Mouse (Mus musculus) hindbrain, embryonic 14.5 days (tissue): Measurements from ENCODE around the gene Enpp7. TPM values are rescaled to one million over a fixed set of nuclear protein-coding genes. Genes with fewer than 3 reads are reported as not detected.

Experiments
- ATAC-seq: fragments of 200-750 bp; cut with Nextera tagmentation; 2 replicates; pipeline ENCODE4 v1.8.0; 2017; ENCODE audit warnings: moderate number of reproducible peaks, mild to moderate bottlenecking, moderate TSS enrichment, moderate library complexity; ENCODE audit not compliant: low FRiP score
- DNase-seq: peaks from one replicate; pipeline ENCODE4 v3.0.0-alpha.2; 2015; ENCODE audit warnings: low spot score
- H3K27ac ChIP-seq: fragments of 300-500 bp; sonication (generic); 2 replicates; pipeline ENCODE4 v1.5.1; 2014; ENCODE audit warnings: mild to moderate bottlenecking, moderate library complexity
- H3K27me3 ChIP-seq: fragments of 300-500 bp; sonication (generic); 2 replicates; pipeline ENCODE4 v1.6.1; 2014; ENCODE audit warnings: mild to moderate bottlenecking, low read length, mixed read lengths; ENCODE audit not compliant: control insufficient read depth, insufficient read depth
- H3K36me3 ChIP-seq: fragments of 300-500 bp; sonication (generic); replicated peaks from 2 replicates; pipeline ENCODE4 v1.6.1; 2014; ENCODE audit not compliant: control insufficient read depth, insufficient read depth
- H3K4me1 ChIP-seq: fragments of 300-500 bp; sonication (generic); replicated peaks from 2 replicates; pipeline ENCODE4 v1.6.1; 2014; ENCODE audit warnings: antibody characterized with exemption, low read length, mixed read lengths; ENCODE audit not compliant: control insufficient read depth, insufficient read depth
- H3K4me2 ChIP-seq: fragments of 300-500 bp; sonication (generic); replicated peaks from 2 replicates; pipeline ENCODE4 v1.6.1; 2014; ENCODE audit warnings: mild to moderate bottlenecking, moderate library complexity
- H3K4me3 ChIP-seq: fragments of 300-500 bp; sonication (generic); replicated peaks from 2 replicates; pipeline ENCODE4 v1.5.1; 2014; ENCODE audit warnings: mild to moderate bottlenecking, low read length
- H3K9ac ChIP-seq: fragments of 300-500 bp; sonication (generic); 2 replicates; pipeline ENCODE4 v1.6.1; 2014
- H3K9me3 ChIP-seq: fragments of 300-500 bp; sonication (generic); 2 replicates; pipeline ENCODE4 v1.6.1; 2016; ENCODE audit warnings: low read length; ENCODE audit not compliant: control insufficient read depth
- WGBS: fragments of 180-500 bp; shearing (Covaris S2); extraction: QIAGEN DNeasy Blood & Tissue Kit; methylation state at CpG from one replicate; pipeline ENCODE4 v1.1.7; 2014; 5-methylcytosine and 5-hydroxymethylcytosine counted together
- polyA plus RNA-seq: library from polyadenylated mRNA; unstranded; fragments of >200 nt; fragmentation: Nextera tagmentation; extraction: Ambion mirVana; gene quantifications from 2 replicates; pipeline ENCODE4 v1.2.1, GENCODE M21; 2014

Enpp7 gene
- not detected in 2 replicates for polyA plus RNA-seq

DNA sequence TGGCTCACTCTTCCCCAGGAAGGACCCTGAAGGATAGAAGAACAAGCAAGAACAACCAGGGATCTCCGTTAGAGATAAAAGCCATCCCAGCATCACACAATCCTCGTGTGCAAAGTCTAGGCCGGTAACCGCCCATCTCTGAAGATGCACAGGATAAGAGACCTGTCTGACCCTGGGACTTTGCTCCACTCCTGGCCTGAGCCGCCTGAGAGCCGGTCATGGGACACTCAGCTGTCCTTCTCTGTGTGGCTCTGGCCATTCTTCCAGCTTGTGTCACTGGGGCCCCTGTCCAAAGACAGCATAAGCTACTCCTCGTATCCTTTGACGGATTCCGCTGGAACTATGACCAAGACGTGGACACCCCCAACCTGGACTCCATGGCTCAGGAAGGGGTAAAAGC lies at the start of gene Enpp7:
Gene Enpp7 (plus strand): TSS at position 190 of the 400 bp plus-strand sequence.
- no peaks in the 10 kb centered on the region for H3K36me3 ChIP-seq
- no peak within 1 kb of the TSS for H3K27ac ChIP-seq
- H3K9ac ChIP-seq, result no peak within 1 kb of the TSS
- no peak within 1 kb of the TSS for H3K4me2 ChIP-seq
- DNase-seq, result no peak
- H3K4me3 ChIP-seq, result no peak within 1 kb of the TSS
- no peaks in the 10 kb centered on the region for H3K9me3 ChIP-seq
- no peak for ATAC-seq
- 91% methylated on average over 10 of the region's 10 CpGs for WGBS
- no peaks in the 10 kb centered on the region for H3K27me3 ChIP-seq
- 0 out of 2 replicates have a peak, but pooled peaks cover 1% of the 10 kb centered on the region for H3K4me1 ChIP-seq

DNA sequence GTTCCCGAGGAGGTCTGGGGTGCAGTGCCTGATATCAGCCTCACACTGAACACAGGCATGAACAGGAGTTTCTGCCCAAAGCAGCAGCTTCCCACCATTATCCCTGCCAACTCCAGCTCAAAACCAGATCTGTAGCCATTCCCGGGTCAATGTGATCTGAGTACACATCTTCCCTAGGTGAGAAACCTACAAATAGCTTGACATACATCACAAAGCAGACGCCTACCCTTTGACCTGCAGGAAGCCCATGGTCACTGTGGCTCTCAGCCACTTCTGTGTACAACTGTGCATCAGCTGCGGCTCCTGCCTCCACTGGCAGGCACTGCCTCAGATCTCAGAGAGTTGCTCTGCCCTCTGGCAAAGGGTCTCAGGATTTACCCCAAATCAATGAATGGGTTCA lies 48.3 kb upstream of the Enpp7 start:
- Histone ChIP-seq H3K4me1 (peaks cover 5% of the 10 kb centered on the region; the same call in 1 of the 2 replicates), H3K9me3 (no peaks in the 10 kb centered on the region), H3K36me3 (no peaks in the 10 kb centered on the region), H3K27me3 (no peaks in the 10 kb centered on the region), H3K4me2 (no peak overlapping the region), H3K9ac (no peak overlapping the region), H3K4me3 (no peak overlapping the region), H3K27ac (no peak overlapping the region)
- DNase-seq (no peak), ATAC-seq (no peak)
- 92% methylated on average over 4 of the region's 4 CpGs for WGBS

DNA sequence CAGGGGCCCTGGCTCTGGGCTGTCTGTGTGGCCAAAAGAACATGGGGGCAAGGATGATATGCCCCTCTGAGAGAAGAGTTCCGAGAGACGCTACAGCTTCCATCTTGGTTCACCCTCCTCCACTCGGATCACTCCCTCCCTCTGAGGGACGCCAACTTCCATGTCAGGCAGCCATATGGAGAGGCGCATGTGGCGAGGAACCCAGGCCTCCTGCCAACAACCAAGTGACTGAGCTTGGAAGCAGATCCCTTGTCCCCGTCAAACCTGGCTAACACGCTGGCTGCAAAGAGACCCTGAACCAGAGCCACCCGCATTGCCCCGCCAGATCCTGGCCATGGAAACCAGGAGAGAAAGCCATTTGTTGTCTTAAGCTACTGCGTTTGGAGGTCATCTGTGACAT lies 47.4 kb upstream of the Enpp7 start:
- WGBS, result 47% methylated on average over 11 of the region's 11 CpGs
- Histone ChIP-seq H3K9ac (no peak overlapping the region), H3K27ac (no peak overlapping the region), H3K4me3 (no peak overlapping the region), H3K4me1 (peaks cover 5% of the 10 kb centered on the region; the same call in 1 of the 2 replicates), H3K4me2 (no peak overlapping the region), H3K36me3 (no peaks in the 10 kb centered on the region), H3K27me3 (no peaks in the 10 kb centered on the region), H3K9me3 (no peaks in the 10 kb centered on the region)
- ATAC-seq, result peak; percentile 57; the same call in 1 of the 2 replicates
- DNase-seq, result peak; percentile 64

DNA sequence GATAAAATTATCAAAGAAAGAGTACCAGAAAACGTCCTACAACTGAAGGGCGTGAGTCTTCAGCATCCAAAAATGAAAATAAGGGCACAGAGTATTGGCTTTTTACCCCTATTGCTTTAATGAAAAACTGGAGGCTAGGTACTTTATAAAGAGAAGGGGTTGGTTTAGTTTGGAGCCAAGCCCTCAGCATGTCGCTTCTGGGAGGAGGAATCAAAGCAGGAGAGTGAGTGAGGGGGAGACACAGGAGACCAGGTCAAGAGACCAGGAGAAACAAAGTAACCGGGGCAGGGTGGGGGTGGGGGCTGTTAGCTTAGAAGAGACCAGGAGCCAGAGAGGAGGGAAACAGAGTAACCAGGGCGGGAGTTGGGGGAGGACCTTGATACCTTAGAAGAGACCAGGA lies 46.7 kb upstream of the Enpp7 start:
- 39% methylated on average over 5 of the region's 5 CpGs for WGBS
- ATAC-seq (no peak), DNase-seq (no peak)
- peaks cover 5% of the 10 kb centered on the region; the same call in 1 of the 2 replicates for H3K4me1 ChIP-seq
- no peak overlapping the region for H3K9ac ChIP-seq
- no peak overlapping the region for H3K4me3 ChIP-seq
- no peak overlapping the region for H3K4me2 ChIP-seq
- no peaks in the 10 kb centered on the region for H3K27me3 ChIP-seq
- H3K9me3 ChIP-seq, result no peaks in the 10 kb centered on the region
- H3K27ac ChIP-seq, result no peak overlapping the region
- no peaks in the 10 kb centered on the region for H3K36me3 ChIP-seq

DNA sequence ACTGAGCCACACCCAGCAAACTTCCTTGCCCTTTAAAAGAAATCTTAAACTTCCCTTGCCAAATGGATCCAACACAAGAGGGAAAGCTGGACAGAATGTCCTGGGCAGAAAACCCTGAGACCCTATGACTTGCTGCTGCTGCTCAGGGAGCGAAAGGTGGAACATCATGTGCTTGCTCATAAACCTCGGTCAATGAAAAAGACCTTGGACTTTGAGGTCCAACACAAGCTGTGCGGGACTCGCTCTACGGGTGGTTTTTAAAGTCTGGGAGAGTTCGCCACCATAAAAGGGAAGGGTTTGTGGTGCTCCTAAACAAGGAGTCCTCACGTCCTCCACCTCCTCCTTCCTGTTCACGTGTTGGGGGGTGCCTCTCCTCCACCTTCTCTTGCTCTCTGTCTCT lies 42.1 kb upstream of the Enpp7 start:
- Histone ChIP-seq H3K4me3 (no peak overlapping the region), H3K27ac (no peak overlapping the region), H3K36me3 (no peaks in the 10 kb centered on the region), H3K27me3 (no peaks in the 10 kb centered on the region), H3K4me1 (peaks cover 5% of the 10 kb centered on the region; the same call in 1 of the 2 replicates), H3K9me3 (no peaks in the 10 kb centered on the region), H3K4me2 (no peak overlapping the region), H3K9ac (no peak overlapping the region)
- ATAC-seq, result no peak
- 94% methylated on average over 8 of the region's 8 CpGs for WGBS
- no peak for DNase-seq

DNA sequence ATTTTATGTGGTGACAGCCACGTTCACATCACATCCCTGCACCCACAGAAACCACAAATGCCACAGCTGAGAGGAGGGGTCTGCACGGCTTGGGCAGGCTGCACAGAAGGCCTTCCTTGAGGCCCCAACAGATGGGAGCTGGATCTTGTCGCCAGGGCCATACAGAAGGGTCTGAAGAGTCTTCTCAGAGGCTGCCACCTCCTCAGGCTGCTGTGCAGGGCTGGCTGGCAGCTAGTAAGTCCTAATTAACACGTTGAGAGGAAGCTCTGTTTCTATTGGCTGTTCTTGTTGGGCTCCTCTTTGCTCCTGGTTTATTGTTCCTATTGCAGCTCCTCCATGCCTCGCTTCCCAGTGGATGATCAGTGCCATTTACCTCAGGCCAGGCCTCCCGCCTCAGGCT lies 33.0 kb upstream of the Enpp7 start:
- H3K9ac ChIP-seq, result no peak overlapping the region
- H3K4me3 ChIP-seq, result no peak overlapping the region
- H3K4me2 ChIP-seq, result no peak overlapping the region
- H3K36me3 ChIP-seq, result no peaks in the 10 kb centered on the region
- peak overlapping the region; percentile 35; the same call in 1 of the 2 replicates for H3K27ac ChIP-seq
- 40% methylated on average over 6 of the region's 6 CpGs for WGBS
- DNase-seq, result no peak
- no peak for ATAC-seq
- H3K4me1 ChIP-seq, result peaks cover 28% of the 10 kb centered on the region
- H3K9me3 ChIP-seq, result no peaks in the 10 kb centered on the region
- H3K27me3 ChIP-seq, result no peaks in the 10 kb centered on the region

DNA sequence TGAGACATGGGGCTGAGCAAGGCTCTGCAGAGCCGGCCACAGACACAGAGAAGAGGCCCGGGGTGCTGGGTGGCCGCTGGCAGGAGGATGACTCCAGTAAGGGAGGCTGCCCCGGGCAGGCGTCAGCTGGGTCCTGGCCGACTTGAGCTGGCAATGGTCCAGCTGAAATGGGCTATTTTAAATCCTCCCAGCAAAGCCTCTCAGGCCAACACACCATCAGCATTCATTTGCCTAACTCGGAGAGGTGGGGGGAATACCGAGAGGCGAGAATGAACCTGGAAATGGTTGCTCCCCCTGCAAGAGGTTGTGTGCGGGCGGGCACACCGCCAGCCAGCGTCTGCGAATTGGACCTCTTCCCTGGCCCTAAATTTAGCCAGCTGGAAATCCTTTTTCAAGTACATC lies 30.9 kb upstream of the Enpp7 start:
- Histone ChIP-seq H3K9me3 (no peaks in the 10 kb centered on the region), H3K36me3 (no peaks in the 10 kb centered on the region), H3K4me1 (peaks cover 35% of the 10 kb centered on the region), H3K4me3 (no peak overlapping the region), H3K4me2 (peak overlapping the region; percentile 6; the same call in 1 of the 2 replicates), H3K27me3 (no peaks in the 10 kb centered on the region), H3K27ac (peak overlapping the region; percentile 62), H3K9ac (no peak overlapping the region)
- 37% methylated on average over 14 of the region's 14 CpGs for WGBS
- ATAC-seq (peak; percentile 65), DNase-seq (peak; percentile 72)

DNA sequence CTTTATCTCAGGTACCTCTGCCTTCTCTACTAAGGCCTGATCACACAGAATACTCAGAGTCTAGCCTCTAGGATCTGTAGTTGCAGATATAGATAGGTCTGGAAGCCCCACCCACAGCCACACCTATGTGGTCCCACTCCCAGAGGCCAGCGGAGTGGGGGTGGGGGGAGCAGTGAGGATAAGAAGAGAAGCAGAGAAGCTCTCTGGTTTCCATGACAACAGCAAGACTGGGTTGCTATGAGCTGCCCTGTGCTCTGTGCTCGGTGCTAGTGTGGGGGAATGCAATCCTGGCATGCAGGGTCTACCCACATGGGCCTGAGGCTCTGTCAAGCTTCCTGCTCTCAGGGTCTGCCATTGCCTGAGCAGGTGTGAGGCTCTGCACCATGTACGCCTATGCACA lies 27.3 kb upstream of the Enpp7 start:
- H3K4me1 ChIP-seq, result peaks cover 32% of the 10 kb centered on the region
- 28% methylated on average over 3 of the region's 3 CpGs for WGBS
- no peak overlapping the region for H3K4me2 ChIP-seq
- no peaks in the 10 kb centered on the region for H3K9me3 ChIP-seq
- DNase-seq, result peak; percentile 45
- no peaks in the 10 kb centered on the region for H3K27me3 ChIP-seq
- H3K36me3 ChIP-seq, result no peaks in the 10 kb centered on the region
- H3K4me3 ChIP-seq, result no peak overlapping the region
- ATAC-seq, result no peak; the same call in 1 of the 2 replicates
- no peak overlapping the region for H3K9ac ChIP-seq
- H3K27ac ChIP-seq, result no peak overlapping the region

DNA sequence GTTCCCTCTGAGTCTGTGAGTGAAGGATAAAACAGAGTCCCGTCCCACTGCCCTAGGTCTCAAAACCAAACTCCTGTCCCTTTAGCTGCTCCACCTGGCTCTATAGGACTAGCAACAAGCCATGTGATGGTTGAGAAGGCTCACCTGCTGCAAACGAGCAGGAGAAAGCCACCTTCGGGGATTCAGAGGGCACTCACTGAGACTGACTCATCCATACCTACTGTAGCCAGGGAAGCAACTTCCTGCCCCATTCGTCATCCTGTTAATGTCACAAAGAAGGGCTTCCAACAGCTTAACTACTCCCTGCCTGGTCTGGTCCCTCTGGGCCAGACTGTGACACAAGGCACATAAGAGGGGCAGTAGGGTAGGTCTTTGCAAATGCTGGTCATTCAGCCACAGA lies 25.5 kb upstream of the Enpp7 start:
- Histone ChIP-seq H3K4me2 (no peak overlapping the region), H3K27ac (no peak overlapping the region), H3K27me3 (no peaks in the 10 kb centered on the region), H3K4me1 (peaks cover 23% of the 10 kb centered on the region; the same call in 1 of the 2 replicates), H3K9ac (no peak overlapping the region), H3K36me3 (no peaks in the 10 kb centered on the region), H3K4me3 (no peak overlapping the region), H3K9me3 (no peaks in the 10 kb centered on the region)
- 67% methylated on average over 4 of the region's 4 CpGs for WGBS
- DNase-seq (no peak), ATAC-seq (no peak)

DNA sequence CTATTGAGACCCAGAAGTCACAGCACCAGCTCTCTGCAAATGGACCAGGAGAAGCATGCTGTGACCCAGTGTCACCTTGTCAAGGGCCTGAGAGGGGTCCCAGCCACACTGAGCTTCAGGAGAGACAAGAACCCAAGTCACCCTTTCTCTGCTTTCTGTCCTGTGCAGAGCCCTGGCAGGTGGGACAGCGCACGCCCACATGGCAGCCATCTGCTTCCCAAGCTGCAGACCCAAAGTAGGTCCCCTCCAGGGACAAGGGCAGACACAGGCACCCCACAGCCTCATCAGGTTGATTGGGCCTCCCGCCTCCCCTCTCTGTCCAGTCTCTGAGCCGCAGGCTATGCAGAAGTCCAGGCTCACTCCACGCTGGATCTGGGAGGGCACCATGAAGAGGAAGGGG lies 24.1 kb upstream of the Enpp7 start:
- Histone ChIP-seq H3K4me1 (peaks cover 15% of the 10 kb centered on the region; the same call in 1 of the 2 replicates), H3K9me3 (no peaks in the 10 kb centered on the region), H3K27me3 (no peaks in the 10 kb centered on the region), H3K9ac (no peak overlapping the region), H3K36me3 (no peaks in the 10 kb centered on the region), H3K4me3 (no peak overlapping the region), H3K4me2 (no peak overlapping the region), H3K27ac (no peak overlapping the region)
- DNase-seq (no peak), ATAC-seq (no peak)
- WGBS, result 78% methylated on average over 5 of the region's 5 CpGs
